Comparison of ENCODE assay signal across 20 mouse cellular contexts in the genomic region with DNA sequence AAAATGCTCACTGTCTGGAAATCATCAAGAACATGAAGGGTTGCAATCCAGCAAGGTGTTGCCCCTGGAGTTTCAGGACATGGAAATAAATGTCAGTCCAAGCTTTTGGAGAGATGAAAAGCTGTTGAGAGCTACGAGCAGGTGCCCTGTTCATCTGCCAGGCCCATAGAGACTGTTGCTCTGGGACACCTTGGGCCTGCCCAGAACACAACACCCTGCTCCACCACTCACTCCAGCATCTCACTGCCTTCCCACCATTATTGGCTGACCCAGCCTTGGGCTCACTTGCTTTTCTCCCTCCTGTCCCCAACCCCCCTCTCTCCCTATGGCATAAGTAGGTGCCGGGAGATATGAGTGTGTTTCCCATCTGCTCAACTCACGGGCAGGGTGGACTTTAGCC.
A peak's percentile ranks its signal among the peaks of the same experiment; 100 is the strongest.
DNase-seq lines count a peak whose midpoint lies in the region; ATAC-seq and TF ChIP-seq lines count a peak whose summit lies in the region.
"Had no signal": no experiment of that assay in that cellular context is flagged by ENCODE, and none has a peak within 500 bp of the region (broad histone marks: within the 10 kb centered on the region; RNA-seq: fewer than 3 reads in every experiment).

No protein-coding gene starts in this region.

- H3K4me3 ChIP-seq in hindbrain, embryonic 13.5 days = no peak overlapping the region
- no peak overlapping the region for H3K4me3 ChIP-seq in hindbrain, embryonic 12.5 days
- H3K4me3 ChIP-seq in midbrain, embryonic 13.5 days (replicated peaks) = no peak overlapping the region
- no peak overlapping the region for H3K4me3 ChIP-seq in midbrain, embryonic 14.5 days (replicated peaks; ENCODE audit: low read depth, low read length)
- H3K4me3 ChIP-seq in stomach, embryonic 16.5 days (replicated peaks; ENCODE audit: low read length) = no peak overlapping the region
- no peak overlapping the region for H3K4me3 ChIP-seq in stomach, postnatal 0 days (ENCODE audit: low read depth, low read length)
- H3K4me3 ChIP-seq: embryonic facial prominence, embryonic 13.5 days; forebrain, embryonic 12.5 days; heart, adult 2 months; heart, embryonic 15.5 days; intestine, embryonic 15.5 days had no signal

- no peaks in the 10 kb centered on the region for H3K36me3 ChIP-seq in hindbrain, embryonic 13.5 days
- no peaks in the 10 kb centered on the region for H3K36me3 ChIP-seq in hindbrain, embryonic 12.5 days
- no peaks in the 10 kb centered on the region for H3K36me3 ChIP-seq in midbrain, embryonic 13.5 days
- no peaks in the 10 kb centered on the region for H3K36me3 ChIP-seq in midbrain, embryonic 14.5 days (ENCODE audit: control insufficient read depth, insufficient read depth, low read length)
- no peaks in the 10 kb centered on the region for H3K36me3 ChIP-seq in stomach, embryonic 16.5 days (ENCODE audit: control insufficient read depth, insufficient read depth, low read length)
- no peaks in the 10 kb centered on the region for H3K36me3 ChIP-seq in stomach, postnatal 0 days (ENCODE audit: control insufficient read depth, insufficient read depth, low read length)
- H3K36me3 ChIP-seq: embryonic facial prominence, embryonic 13.5 days; forebrain, embryonic 12.5 days; heart, embryonic 15.5 days; intestine, embryonic 15.5 days had no signal

- ATAC-seq in hindbrain, embryonic 13.5 days (ENCODE audit: low FRiP score) = 0 out of 2 replicates have a peak, but pooled peaks have one; percentile 61
- no peak for ATAC-seq in hindbrain, embryonic 12.5 days (ENCODE audit: low FRiP score)
- ATAC-seq in midbrain, embryonic 13.5 days = peak; percentile 60; the same call in 1 of the 2 replicates
- ATAC-seq in midbrain, embryonic 14.5 days (ENCODE audit: low FRiP score, low TSS enrichment) = no peak
- 0 out of 2 replicates have a peak, but pooled peaks have one; percentile 25 for ATAC-seq in stomach, embryonic 16.5 days (ENCODE audit: insufficient read depth, low FRiP score)
- ATAC-seq in stomach, postnatal 0 days (ENCODE audit: low FRiP score, low TSS enrichment) = no peak
- ATAC-seq: intestine, embryonic 15.5 days had no signal

- no peak overlapping the region for H3K4me2 ChIP-seq in hindbrain, embryonic 13.5 days
- H3K4me2 ChIP-seq in hindbrain, embryonic 12.5 days (replicated peaks) = no peak overlapping the region
- H3K4me2 ChIP-seq in midbrain, embryonic 13.5 days (replicated peaks) = no peak overlapping the region
- H3K4me2 ChIP-seq in midbrain, embryonic 14.5 days (ENCODE audit: low read length) = no peak overlapping the region
- no peak overlapping the region for H3K4me2 ChIP-seq in stomach, embryonic 16.5 days (ENCODE audit: low read depth, low read length)
- H3K4me2 ChIP-seq in stomach, postnatal 0 days (replicated peaks; ENCODE audit: low read depth) = no peak overlapping the region
- H3K4me2 ChIP-seq: embryonic facial prominence, embryonic 13.5 days; forebrain, embryonic 12.5 days; heart, embryonic 11.5 days; heart, embryonic 15.5 days; intestine, embryonic 15.5 days had no signal

- DNase-seq in midbrain, embryonic 14.5 days = no peak
- DNase-seq in stomach, postnatal 0 days (ENCODE audit: low spot score) = no peak
- DNase-seq in layer of hippocampus, adult 11-12 months (ENCODE audit: low spot score) = no peak
- DNase-seq: adrenal gland, adult 2 months; adrenal gland, postnatal 25 days; cerebellum, adult 18-20 months; cerebellum, adult 9-11 months; cerebellum, postnatal 36 days; gastrocnemius, postnatal 10 days; heart, adult 2 months; heart, postnatal 14 days had no signal

- H3K9ac ChIP-seq in hindbrain, embryonic 13.5 days = no peak overlapping the region
- no peak overlapping the region for H3K9ac ChIP-seq in hindbrain, embryonic 12.5 days
- no peak overlapping the region for H3K9ac ChIP-seq in midbrain, embryonic 13.5 days (replicated peaks)
- H3K9ac ChIP-seq in midbrain, embryonic 14.5 days (replicated peaks; ENCODE audit: low read length) = no peak overlapping the region
- no peak overlapping the region for H3K9ac ChIP-seq in stomach, embryonic 16.5 days (ENCODE audit: low read length)
- no peak overlapping the region for H3K9ac ChIP-seq in stomach, postnatal 0 days (ENCODE audit: low read length)
- H3K9ac ChIP-seq: embryonic facial prominence, embryonic 13.5 days; forebrain, embryonic 12.5 days; heart, embryonic 15.5 days; intestine, embryonic 15.5 days had no signal

- TF ChIP-seq EP300 in stomach, postnatal 0 days (optimal IDR thresholded peaks at IDR 0.05) = no peak

- H3K27ac ChIP-seq in hindbrain, embryonic 13.5 days = no peak overlapping the region
- H3K27ac ChIP-seq in hindbrain, embryonic 12.5 days = no peak overlapping the region
- no peak overlapping the region for H3K27ac ChIP-seq in midbrain, embryonic 13.5 days
- H3K27ac ChIP-seq in midbrain, embryonic 14.5 days (replicated peaks; ENCODE audit: low read depth, low read length) = no peak overlapping the region
- no peak overlapping the region for H3K27ac ChIP-seq in stomach, embryonic 16.5 days (ENCODE audit: low read length)
- H3K27ac ChIP-seq in stomach, postnatal 0 days (replicated peaks) = no peak overlapping the region
- H3K27ac ChIP-seq: embryonic facial prominence, embryonic 13.5 days; forebrain, embryonic 12.5 days; heart, adult 2 months; heart, embryonic 15.5 days; intestine, embryonic 15.5 days had no signal

- WGBS in hindbrain, embryonic 13.5 days = 63% methylated on average over 3 of the region's 3 CpGs
- 65% methylated on average over 3 of the region's 3 CpGs for WGBS in hindbrain, embryonic 12.5 days
- WGBS in midbrain, embryonic 13.5 days = 73% methylated on average over 3 of the region's 3 CpGs
- WGBS in midbrain, embryonic 14.5 days = 84% methylated on average over 3 of the region's 3 CpGs
- 54% methylated on average over 3 of the region's 3 CpGs for WGBS in stomach, embryonic 16.5 days
- 63% methylated on average over 3 of the region's 3 CpGs for WGBS in stomach, postnatal 0 days

- 0 out of 2 replicates have a peak, but pooled peaks cover 7% of the 10 kb centered on the region for H3K4me1 ChIP-seq in hindbrain, embryonic 13.5 days (replicated peaks)
- H3K4me1 ChIP-seq in hindbrain, embryonic 12.5 days = no peaks in the 10 kb centered on the region
- H3K4me1 ChIP-seq in midbrain, embryonic 13.5 days (replicated peaks) = peaks cover 11% of the 10 kb centered on the region
- H3K4me1 ChIP-seq in midbrain, embryonic 14.5 days (ENCODE audit: control insufficient read depth, insufficient read depth, low read length) = 0 out of 2 replicates have a peak, but pooled peaks cover 5% of the 10 kb centered on the region
- no peaks in the 10 kb centered on the region for H3K4me1 ChIP-seq in stomach, embryonic 16.5 days (ENCODE audit: control insufficient read depth, insufficient read depth, low read length)
- no peaks in the 10 kb centered on the region for H3K4me1 ChIP-seq in stomach, postnatal 0 days (replicated peaks; ENCODE audit: control insufficient read depth, insufficient read depth)
- H3K4me1 ChIP-seq: embryonic facial prominence, embryonic 13.5 days; heart, embryonic 15.5 days; intestine, embryonic 15.5 days had no signal

- TF ChIP-seq CTCF in stomach, postnatal 0 days (IDR thresholded peaks at IDR 0.05; ENCODE audit: low read depth) = no peak

- no peaks in the 10 kb centered on the region for H3K27me3 ChIP-seq in hindbrain, embryonic 13.5 days
- H3K27me3 ChIP-seq in hindbrain, embryonic 12.5 days = no peaks in the 10 kb centered on the region
- no peaks in the 10 kb centered on the region for H3K27me3 ChIP-seq in midbrain, embryonic 13.5 days
- no peaks in the 10 kb centered on the region for H3K27me3 ChIP-seq in midbrain, embryonic 14.5 days (ENCODE audit: control insufficient read depth, insufficient read depth, low read length)
- H3K27me3 ChIP-seq in stomach, embryonic 16.5 days (ENCODE audit: control insufficient read depth, insufficient read depth, low read length) = no peaks in the 10 kb centered on the region
- H3K27me3 ChIP-seq in stomach, postnatal 0 days (ENCODE audit: control insufficient read depth, insufficient read depth, low read length) = no peaks in the 10 kb centered on the region
- H3K27me3 ChIP-seq: embryonic facial prominence, embryonic 13.5 days; forebrain, embryonic 12.5 days; heart, embryonic 15.5 days; intestine, embryonic 15.5 days had no signal

- H3K9me3 ChIP-seq in hindbrain, embryonic 13.5 days = no peaks in the 10 kb centered on the region
- no peaks in the 10 kb centered on the region for H3K9me3 ChIP-seq in hindbrain, embryonic 12.5 days (replicated peaks)
- H3K9me3 ChIP-seq in midbrain, embryonic 13.5 days = no peaks in the 10 kb centered on the region
- no peaks in the 10 kb centered on the region for H3K9me3 ChIP-seq in midbrain, embryonic 14.5 days (ENCODE audit: control insufficient read depth, low read length)
- no peaks in the 10 kb centered on the region for H3K9me3 ChIP-seq in stomach, embryonic 16.5 days (replicated peaks; ENCODE audit: control insufficient read depth, low read length)
- no peaks in the 10 kb centered on the region for H3K9me3 ChIP-seq in stomach, postnatal 0 days (ENCODE audit: control insufficient read depth, low read length)
- H3K9me3 ChIP-seq: embryonic facial prominence, embryonic 13.5 days; forebrain, embryonic 12.5 days; heart, embryonic 15.5 days; intestine, embryonic 15.5 days had no signal

Comparison
In these comparisons a context has a peak if more than half of its experiments do, and no peak if none do; other contexts are left out.
1. ATAC-seq: peak in hindbrain, embryonic 13.5 days (single experiment), midbrain, embryonic 13.5 days (single experiment) and stomach, embryonic 16.5 days (single experiment); none in hindbrain, embryonic 12.5 days (single experiment), midbrain, embryonic 14.5 days (single experiment) and stomach, postnatal 0 days (single experiment).